Mouse (Mus musculus): ENCODE data around the gene Pdcd1.
"Not testable (repeated sequence)": the region's sequence is repeated elsewhere in the genome, so short reads cannot be mapped to it uniquely, and the experiment has no call there.

Pdcd1 gene

DNA sequence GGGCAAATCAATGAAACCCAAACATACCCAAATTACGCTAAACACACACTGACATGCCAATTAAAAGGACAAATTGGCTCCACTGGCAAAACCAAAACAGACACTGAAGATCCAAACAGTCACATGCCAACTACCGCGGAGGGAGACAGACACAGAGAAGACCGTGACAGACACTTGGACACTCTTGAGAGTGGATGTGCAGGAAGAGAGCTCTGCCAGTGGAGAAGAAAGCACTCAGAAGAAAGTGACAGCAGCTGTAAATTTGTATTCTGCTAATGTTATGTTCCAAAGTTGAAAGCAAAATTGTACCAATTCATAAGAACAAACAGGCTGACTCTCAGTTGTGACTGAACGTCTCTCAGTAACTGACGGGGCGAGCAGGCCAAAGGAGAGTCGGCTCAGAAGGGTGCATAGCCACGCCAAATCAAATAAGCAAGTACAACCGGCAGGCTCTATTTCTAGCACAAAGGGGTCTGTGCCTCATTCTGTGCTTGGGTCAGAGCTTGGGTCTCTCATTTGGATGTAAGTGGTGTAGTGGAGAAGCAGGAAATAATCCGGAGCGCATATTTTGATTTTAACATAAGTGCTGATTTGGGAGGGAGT lies 24.7 kb downstream of the Pdcd1 start:
- no peak for DNase-seq

DNA sequence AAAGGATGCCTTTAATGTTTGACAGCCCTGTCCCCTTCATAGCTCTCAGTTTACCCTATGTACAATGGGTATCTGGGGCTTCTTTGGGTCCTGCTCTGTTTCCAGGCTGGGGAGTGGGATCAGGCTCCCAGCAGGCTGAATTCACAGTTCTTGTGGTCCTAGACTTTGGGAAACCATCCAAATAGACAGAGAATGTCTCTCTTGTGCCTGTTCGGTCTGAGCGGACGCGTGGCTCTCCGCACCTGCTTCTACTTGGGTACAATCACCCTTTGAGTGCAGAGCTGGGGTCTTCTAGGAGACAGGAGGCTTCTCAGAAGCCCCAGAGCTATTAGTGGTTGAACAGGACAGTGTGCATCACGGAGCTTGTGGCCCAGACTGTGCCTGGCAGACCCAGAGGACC lies 32.2 kb downstream of the Pdcd1 start, which contains the start of gene Neu4:
Gene Neu4, plus strand, starts transcription at position 301 of the 400 bp plus-strand sequence.
- DNase-seq = no peak

DNA sequence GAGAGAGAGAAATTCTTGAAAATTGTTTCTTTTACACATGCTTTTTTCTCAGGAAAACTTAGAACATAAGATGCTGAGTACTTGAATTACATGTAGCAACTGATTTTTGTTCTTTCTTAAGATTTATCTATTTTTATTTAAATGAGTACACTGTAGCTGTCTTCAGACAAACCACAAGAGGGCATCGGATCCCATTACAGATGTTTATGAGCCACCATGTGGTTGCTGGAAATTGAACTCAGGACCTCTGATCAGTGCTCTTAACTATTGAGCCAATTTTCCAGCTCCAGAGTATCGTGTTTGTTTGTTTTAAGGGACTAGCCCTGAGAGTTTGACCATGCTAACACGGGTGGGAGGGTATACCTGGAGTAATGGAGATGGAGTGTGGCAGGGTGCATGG lies 40.7 kb downstream of the Pdcd1 start:
- no peak for DNase-seq

DNA sequence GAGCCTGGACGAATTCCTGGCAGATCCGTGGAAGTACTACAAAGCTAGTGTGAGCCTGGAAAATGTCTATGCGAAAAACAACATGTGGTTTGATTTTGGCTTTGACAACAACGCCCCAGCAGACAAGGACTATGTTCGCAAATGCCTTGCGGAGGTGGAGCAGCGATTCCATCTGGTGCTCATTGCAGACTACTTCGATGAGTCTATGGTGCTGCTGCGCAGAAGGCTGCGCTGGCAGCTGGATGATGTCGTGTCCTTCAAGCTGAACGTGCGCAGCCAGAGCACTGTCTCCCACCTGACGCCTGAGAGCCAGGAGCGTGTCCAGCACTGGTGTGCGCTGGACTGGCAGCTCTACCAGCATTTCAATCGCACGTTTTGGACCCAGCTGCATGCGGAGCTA lies 43.5 kb downstream of the Pdcd1 start:
- DNase-seq = not testable (repeated sequence)

DNA sequence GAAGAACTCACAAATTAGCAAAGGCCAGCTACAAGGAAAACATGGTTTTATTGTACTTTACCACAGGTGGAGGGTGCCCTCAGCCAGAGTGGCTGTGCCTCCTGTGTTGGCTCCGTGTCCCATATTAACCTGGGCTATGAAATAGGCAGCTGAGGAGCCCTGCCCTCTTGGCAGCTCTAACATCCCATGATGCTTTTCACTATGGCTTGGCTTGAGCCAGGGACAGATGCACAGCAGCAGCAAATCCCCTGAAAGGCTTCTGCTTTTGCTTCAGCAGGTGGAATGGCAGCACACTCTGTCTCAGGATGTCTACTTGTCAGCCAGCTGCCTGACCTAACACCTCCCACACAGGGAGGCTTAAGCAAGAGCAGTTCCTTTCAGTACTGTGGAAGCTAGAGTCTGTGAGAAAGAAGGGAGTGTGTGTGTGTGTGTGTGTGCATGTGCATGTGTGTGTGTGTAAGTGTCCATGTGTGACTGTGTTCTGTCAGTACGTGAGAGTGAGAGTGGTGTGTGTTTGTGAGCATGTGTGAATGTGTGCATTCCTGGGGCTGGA lies 46.3 kb downstream of the Pdcd1 start:
- not testable (repeated sequence) for DNase-seq

DNA sequence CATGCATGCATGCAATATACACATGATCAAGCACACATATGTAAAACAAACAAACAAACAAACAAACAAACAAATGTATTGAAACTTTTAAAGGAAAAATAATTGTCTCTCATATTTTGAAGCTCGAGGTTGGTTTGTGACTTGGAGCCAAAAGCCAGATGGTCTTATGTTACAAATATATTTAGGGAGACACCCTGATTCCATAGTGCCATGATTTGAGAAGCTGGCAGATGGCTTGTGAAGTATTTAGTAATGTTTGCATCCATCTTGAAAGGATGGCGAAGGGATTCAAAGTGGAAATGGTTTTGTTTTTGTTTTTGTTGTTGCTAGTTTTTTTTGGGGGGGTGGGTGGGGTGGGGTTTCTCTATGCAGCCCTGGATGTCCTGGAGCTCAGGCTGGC lies 51.3 kb downstream of the Pdcd1 start:
- DNase-seq = no peak

DNA sequence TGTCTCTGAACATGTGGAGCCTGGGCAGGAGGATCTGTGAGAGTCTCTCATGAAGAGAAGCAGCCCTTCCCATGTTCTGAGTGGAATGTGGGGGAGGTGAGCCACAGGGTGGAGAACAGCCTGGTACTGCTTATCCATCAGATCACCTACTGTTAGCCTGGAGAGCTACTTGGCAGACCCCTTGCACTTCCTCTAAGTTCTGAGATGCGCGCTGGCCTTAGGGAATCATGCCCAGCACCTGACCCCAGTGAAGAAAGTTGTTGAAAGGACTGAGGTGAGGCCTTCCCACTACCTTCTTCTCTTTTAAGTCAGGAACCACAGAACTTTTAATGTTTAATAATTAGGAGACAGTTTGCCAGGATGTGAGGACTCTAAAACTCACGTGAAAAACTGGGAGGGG lies 60.9 kb downstream of the Pdcd1 start:
- not testable (repeated sequence) for DNase-seq

DNA sequence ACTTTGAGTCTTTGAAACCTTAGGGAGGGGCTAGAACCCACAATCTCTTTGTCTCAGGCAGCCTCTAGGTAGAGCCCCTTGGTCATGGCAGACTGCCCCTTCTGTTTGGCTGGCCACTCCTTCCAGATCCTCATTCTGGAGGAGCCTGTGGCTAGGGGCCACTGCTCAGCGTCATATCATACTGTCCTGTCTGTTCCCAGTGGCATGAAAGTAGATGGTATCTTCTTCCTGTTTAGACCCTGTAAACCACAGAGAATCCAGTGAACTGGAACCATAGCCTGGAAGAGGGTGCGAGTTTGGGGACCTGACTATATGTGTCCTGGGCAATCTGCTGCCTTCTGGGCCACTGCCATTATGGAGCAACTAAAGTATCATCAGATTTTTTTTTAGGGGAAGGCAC lies 61.3 kb downstream of the Pdcd1 start:
- DNase-seq = not testable (repeated sequence)

DNA sequence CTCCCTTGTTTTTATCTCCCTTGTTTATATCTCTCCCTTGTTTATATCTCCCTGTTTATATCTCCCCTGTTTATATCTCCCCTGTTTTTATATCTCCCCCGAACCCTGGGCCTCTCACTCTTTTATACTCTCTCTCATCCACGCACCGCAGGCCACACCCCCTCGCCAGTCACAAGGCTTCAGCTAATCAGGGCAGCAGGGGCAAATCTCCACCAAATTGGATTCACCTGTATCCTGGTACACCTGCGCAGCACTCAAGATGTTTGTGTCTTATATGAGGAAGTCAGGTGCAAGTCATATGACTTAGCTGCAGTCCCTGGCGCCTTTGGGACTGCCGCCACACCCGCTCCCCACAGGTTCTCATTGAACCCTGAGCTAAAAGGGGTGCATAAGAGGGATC lies 62.1 kb downstream of the Pdcd1 start, which contains the start of gene Gal3st2c:
Gene Gal3st2c, plus strand, starts transcription at position 301 of the 400 bp plus-strand sequence.
- DNase-seq = not testable (repeated sequence)

DNA sequence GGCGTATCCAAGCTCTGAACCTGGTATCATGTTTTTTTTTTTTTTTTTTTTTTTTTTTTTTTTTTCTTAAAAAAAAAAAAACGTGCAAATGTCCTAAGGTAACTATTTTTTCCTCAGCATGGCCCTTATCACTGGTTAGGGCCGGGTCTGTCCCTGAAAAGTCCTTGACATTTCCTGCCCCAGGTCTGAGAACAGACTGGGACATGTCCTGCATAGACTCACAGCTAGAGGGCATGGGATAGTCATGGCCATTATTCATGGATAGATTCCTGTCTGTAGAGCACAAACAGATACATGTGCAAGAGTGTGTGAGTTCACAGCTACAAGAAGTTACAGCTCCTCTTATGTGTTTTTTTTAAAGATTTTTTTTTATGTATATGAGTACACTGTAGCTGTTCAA lies 63.6 kb downstream of the Pdcd1 start:
- DNase-seq = no peak

Measured in kidney, postnatal 14 days (tissue).